Mouse (Mus musculus): Measurements from ENCODE around the gene Hsd11b1.

- TF ChIP-seq CTCF (IDR thresholded peaks at IDR 0.05 in 2 of 3, conservative IDR thresholded peaks at IDR 0.05 in 1 of 3; ENCODE audit: control insufficient read depth in 1 of 3, insufficient read depth in 1 of 3, low read depth in 2 of 3, low read length in 3 of 3, poor library complexity in 1 of 3, severe bottlenecking in 1 of 3) (no peak), POLR2A (IDR thresholded peaks at IDR 0.05; ENCODE audit: control insufficient read depth in 1 of 2, insufficient read depth in 1 of 2, low read depth in 1 of 2, low read length in 2 of 2, poor library complexity in 1 of 2) (no peak)
Measured at GRCm38 (mm10) chr1:193295920-193296319, 32.0 kb upstream of the Hsd11b1 start.

All from MEL (cell line).